ENCODE assay signal across 22 mouse cellular contexts in genomic region chr10:112572556-112572955, GRCm38 (mm10).
DNase-seq lines count a peak whose midpoint lies in the region; ATAC-seq and TF ChIP-seq lines count a peak whose summit lies in the region.
"Had no signal": no experiment of that assay in that cellular context is flagged by ENCODE, and none has a peak within 500 bp of the region (broad histone marks: within the 10 kb centered on the region; RNA-seq: fewer than 3 reads in every experiment).

No protein-coding gene starts in this region.

- no peak overlapping the region for H3K9ac ChIP-seq in embryonic facial prominence, embryonic 14.5 days (ENCODE audit: low read depth, low read length)
- no peak overlapping the region for H3K9ac ChIP-seq in hindbrain, postnatal 0 days (replicated peaks; ENCODE audit: low read length)
- H3K9ac ChIP-seq in midbrain, embryonic 14.5 days (replicated peaks; ENCODE audit: low read length), result no peak overlapping the region
- H3K9ac ChIP-seq in midbrain, embryonic 13.5 days (replicated peaks), result no peak overlapping the region
- H3K9ac ChIP-seq in forebrain, postnatal 0 days, result no peak overlapping the region
- H3K9ac ChIP-seq: kidney, embryonic 15.5 days; limb, embryonic 13.5 days; liver, embryonic 12.5 days had no signal

- H3K36me3 ChIP-seq in embryonic facial prominence, embryonic 14.5 days (ENCODE audit: control insufficient read depth, insufficient read depth, low read length), result no peaks in the 10 kb centered on the region
- H3K36me3 ChIP-seq in embryonic facial prominence, embryonic 10.5 days (replicated peaks), result no peaks in the 10 kb centered on the region
- no peaks in the 10 kb centered on the region for H3K36me3 ChIP-seq in hindbrain, postnatal 0 days (ENCODE audit: insufficient read depth, low read length)
- H3K36me3 ChIP-seq in hindbrain, embryonic 10.5 days, result no peaks in the 10 kb centered on the region
- no peaks in the 10 kb centered on the region for H3K36me3 ChIP-seq in midbrain, embryonic 14.5 days (ENCODE audit: control insufficient read depth, insufficient read depth, low read length)
- no peaks in the 10 kb centered on the region for H3K36me3 ChIP-seq in midbrain, embryonic 13.5 days
- H3K36me3 ChIP-seq in forebrain, postnatal 0 days (ENCODE audit: insufficient read depth), result no peaks in the 10 kb centered on the region
- H3K36me3 ChIP-seq: kidney, embryonic 15.5 days; limb, embryonic 13.5 days; liver, embryonic 12.5 days had no signal

- H3K9me3 ChIP-seq in embryonic facial prominence, embryonic 14.5 days (ENCODE audit: control insufficient read depth, low read length), result no peaks in the 10 kb centered on the region
- no peaks in the 10 kb centered on the region for H3K9me3 ChIP-seq in embryonic facial prominence, embryonic 10.5 days
- H3K9me3 ChIP-seq in hindbrain, postnatal 0 days (ENCODE audit: low read length), result no peaks in the 10 kb centered on the region
- no peaks in the 10 kb centered on the region for H3K9me3 ChIP-seq in hindbrain, embryonic 10.5 days
- no peaks in the 10 kb centered on the region for H3K9me3 ChIP-seq in midbrain, embryonic 14.5 days (ENCODE audit: control insufficient read depth, low read length)
- H3K9me3 ChIP-seq in midbrain, embryonic 13.5 days, result no peaks in the 10 kb centered on the region
- no peaks in the 10 kb centered on the region for H3K9me3 ChIP-seq in forebrain, postnatal 0 days (ENCODE audit: low read length)
- H3K9me3 ChIP-seq: kidney, embryonic 15.5 days; limb, embryonic 13.5 days; liver, embryonic 12.5 days had no signal

- H3K27me3 ChIP-seq in embryonic facial prominence, embryonic 14.5 days (replicated peaks; ENCODE audit: control insufficient read depth, insufficient read depth, low read length), result no peaks in the 10 kb centered on the region
- no peaks in the 10 kb centered on the region for H3K27me3 ChIP-seq in embryonic facial prominence, embryonic 10.5 days (replicated peaks; ENCODE audit: low read depth, poor library complexity, severe bottlenecking)
- H3K27me3 ChIP-seq in hindbrain, postnatal 0 days (ENCODE audit: insufficient read depth, low read length), result no peaks in the 10 kb centered on the region
- H3K27me3 ChIP-seq in hindbrain, embryonic 10.5 days (ENCODE audit: insufficient read depth, poor library complexity, severe bottlenecking), result no peaks in the 10 kb centered on the region
- H3K27me3 ChIP-seq in midbrain, embryonic 14.5 days (ENCODE audit: control insufficient read depth, insufficient read depth, low read length), result no peaks in the 10 kb centered on the region
- no peaks in the 10 kb centered on the region for H3K27me3 ChIP-seq in midbrain, embryonic 13.5 days
- H3K27me3 ChIP-seq in forebrain, postnatal 0 days (ENCODE audit: insufficient read depth, low read length), result no peaks in the 10 kb centered on the region
- H3K27me3 ChIP-seq: kidney, embryonic 15.5 days; limb, embryonic 13.5 days; liver, embryonic 12.5 days had no signal

- no peak overlapping the region for H3K27ac ChIP-seq in embryonic facial prominence, embryonic 14.5 days (replicated peaks; ENCODE audit: low read depth, low read length)
- H3K27ac ChIP-seq in embryonic facial prominence, embryonic 10.5 days (replicated peaks), result no peak overlapping the region
- no peak overlapping the region for H3K27ac ChIP-seq in hindbrain, postnatal 0 days
- H3K27ac ChIP-seq in hindbrain, embryonic 10.5 days, result no peak overlapping the region
- H3K27ac ChIP-seq in midbrain, embryonic 14.5 days (replicated peaks; ENCODE audit: low read depth, low read length), result no peak overlapping the region
- H3K27ac ChIP-seq in midbrain, embryonic 13.5 days, result no peak overlapping the region
- H3K27ac ChIP-seq in forebrain, postnatal 0 days (ENCODE audit: low read depth, low read length), result peak overlapping the region; percentile 71; the same call in 1 of the 2 replicates
- H3K27ac ChIP-seq: kidney, embryonic 15.5 days; limb, embryonic 13.5 days; liver, embryonic 12.5 days; stomach, postnatal 0 days had no signal

- H3K4me2 ChIP-seq in embryonic facial prominence, embryonic 14.5 days (ENCODE audit: low read depth, low read length), result no peak overlapping the region
- no peak overlapping the region for H3K4me2 ChIP-seq in hindbrain, postnatal 0 days (ENCODE audit: low read depth, low read length)
- no peak overlapping the region for H3K4me2 ChIP-seq in midbrain, embryonic 14.5 days (ENCODE audit: low read length)
- no peak overlapping the region for H3K4me2 ChIP-seq in midbrain, embryonic 13.5 days (replicated peaks)
- no peak overlapping the region for H3K4me2 ChIP-seq in forebrain, postnatal 0 days (ENCODE audit: low read depth)
- H3K4me2 ChIP-seq: heart, embryonic 11.5 days; kidney, embryonic 15.5 days; limb, embryonic 13.5 days; liver, embryonic 12.5 days had no signal

- no peaks in the 10 kb centered on the region for H3K4me1 ChIP-seq in embryonic facial prominence, embryonic 14.5 days (ENCODE audit: control insufficient read depth, insufficient read depth, low read length)
- no peaks in the 10 kb centered on the region for H3K4me1 ChIP-seq in embryonic facial prominence, embryonic 10.5 days
- no peaks in the 10 kb centered on the region for H3K4me1 ChIP-seq in hindbrain, postnatal 0 days (ENCODE audit: insufficient read depth, low read length)
- no peaks in the 10 kb centered on the region for H3K4me1 ChIP-seq in hindbrain, embryonic 10.5 days (replicated peaks)
- no peaks in the 10 kb centered on the region for H3K4me1 ChIP-seq in midbrain, embryonic 14.5 days (ENCODE audit: control insufficient read depth, insufficient read depth, low read length)
- H3K4me1 ChIP-seq in midbrain, embryonic 13.5 days (replicated peaks), result no peaks in the 10 kb centered on the region
- H3K4me1 ChIP-seq in forebrain, postnatal 0 days (ENCODE audit: insufficient read depth), result 0 out of 2 replicates have a peak, but pooled peaks cover 3% of the 10 kb centered on the region
- H3K4me1 ChIP-seq: kidney, embryonic 15.5 days; limb, embryonic 13.5 days; liver, embryonic 12.5 days had no signal

- no peak for TF ChIP-seq CTCF in hindbrain, postnatal 0 days (IDR thresholded peaks at IDR 0.05; ENCODE audit: low read depth)
- TF ChIP-seq CTCF in forebrain, postnatal 0 days (IDR thresholded peaks at IDR 0.05; ENCODE audit: low read depth), result no peak

- peak; percentile 2 for DNase-seq in embryonic facial prominence, embryonic 14.5 days (ENCODE audit: low spot score)
- no peak for DNase-seq in embryonic facial prominence, embryonic 10.5 days (ENCODE audit: low spot score)
- peak; percentile 3 for DNase-seq in hindbrain, postnatal 0 days (ENCODE audit: low spot score)
- no peak for DNase-seq in hindbrain, embryonic 10.5 days (ENCODE audit: low spot score)
- DNase-seq in midbrain, embryonic 14.5 days, result peak; percentile 4
- DNase-seq in forebrain, postnatal 0 days, result peak; percentile 66
- no peak for DNase-seq in cerebellum, adult 9-10 months
- DNase-seq: adrenal gland, postnatal 14 days; cerebellum, adult 9-11 months; gastrocnemius, postnatal 14 days; heart, adult 11 months; heart, postnatal 10 days; kidney, postnatal 36 days; lung, adult 18-20 months; lung, postnatal 14 days had no signal

- ATAC-seq in embryonic facial prominence, embryonic 14.5 days (ENCODE audit: low read depth), result no peak
- no peak for ATAC-seq in hindbrain, postnatal 0 days
- ATAC-seq in midbrain, embryonic 14.5 days (ENCODE audit: low FRiP score, low TSS enrichment), result no peak
- ATAC-seq in midbrain, embryonic 13.5 days, result no peak
- peak; percentile 77 for ATAC-seq in forebrain, postnatal 0 days
- ATAC-seq: intestine, postnatal 0 days; liver, embryonic 12.5 days had no signal

- H3K4me3 ChIP-seq in embryonic facial prominence, embryonic 14.5 days (ENCODE audit: low read depth, low read length), result no peak overlapping the region
- no peak overlapping the region for H3K4me3 ChIP-seq in embryonic facial prominence, embryonic 10.5 days
- no peak overlapping the region for H3K4me3 ChIP-seq in hindbrain, postnatal 0 days (ENCODE audit: low read length)
- no peak overlapping the region for H3K4me3 ChIP-seq in hindbrain, embryonic 10.5 days
- no peak overlapping the region for H3K4me3 ChIP-seq in midbrain, embryonic 14.5 days (replicated peaks; ENCODE audit: low read depth, low read length)
- H3K4me3 ChIP-seq in midbrain, embryonic 13.5 days (replicated peaks), result no peak overlapping the region
- no peak overlapping the region for H3K4me3 ChIP-seq in forebrain, postnatal 0 days (ENCODE audit: low read depth, low read length)
- H3K4me3 ChIP-seq: kidney, embryonic 15.5 days; limb, embryonic 13.5 days; liver, embryonic 12.5 days had no signal

Comparison
In these comparisons a context has a peak if more than half of its experiments do, and no peak if none do; other contexts are left out.
1. DNase-seq: peak in embryonic facial prominence, embryonic 14.5 days (single experiment), hindbrain, postnatal 0 days (single experiment), midbrain, embryonic 14.5 days (single experiment) and forebrain, postnatal 0 days (single experiment); none in embryonic facial prominence, embryonic 10.5 days (single experiment), hindbrain, embryonic 10.5 days (single experiment) and cerebellum, adult 9-10 months (single experiment).